Mouse (Mus musculus): Measurements from ENCODE around the gene B3galt1.

B3galt1 gene

GRCm38 (mm10) chr2:68079426-68080360 is 514.0 kb downstream of the B3galt1 start:
- no peak for DNase-seq

GRCm38 (mm10) chr2:68080872-68081280 is 515.2 kb downstream of the B3galt1 start:
- DNase-seq, result no peak

- no peak for DNase-seq
Measured at GRCm38 (mm10) chr2:68084483-68084882, 518.8 kb downstream of the B3galt1 start.

DNA sequence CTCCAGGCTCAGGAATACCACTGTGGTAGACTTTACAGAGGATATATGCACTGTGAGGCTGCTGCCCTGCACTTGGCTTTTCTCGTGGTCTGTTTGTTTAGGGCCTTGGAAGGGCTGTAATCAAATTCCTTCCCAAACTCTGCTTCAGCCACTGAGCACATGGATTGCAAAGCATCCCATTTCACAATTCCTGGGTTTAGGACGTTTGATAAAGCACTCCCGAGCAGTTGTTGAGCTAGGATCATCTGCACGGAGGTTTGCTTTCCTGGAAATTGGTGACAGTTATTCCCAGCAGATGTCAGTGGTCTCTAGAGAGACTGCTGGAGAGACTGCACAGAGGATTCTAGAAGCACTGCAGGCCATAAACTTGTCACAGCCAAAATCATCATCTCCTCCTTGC is 520.4 kb downstream of the B3galt1 start:
- DNase-seq, result no peak

GRCm38 (mm10) chr2:68091559-68091958 is 525.9 kb downstream of the B3galt1 start:
- no peak for DNase-seq

- no peak for DNase-seq
Measured at GRCm38 (mm10) chr2:68104641-68105040, 539.0 kb downstream of the B3galt1 start.

GRCm38 (mm10) chr2:68118076-68118475 is 552.4 kb downstream of the B3galt1 start:
- no peak for DNase-seq

GRCm38 (mm10) chr2:68124751-68125150 is 559.1 kb downstream of the B3galt1 start:
- DNase-seq, result no peak

DNA sequence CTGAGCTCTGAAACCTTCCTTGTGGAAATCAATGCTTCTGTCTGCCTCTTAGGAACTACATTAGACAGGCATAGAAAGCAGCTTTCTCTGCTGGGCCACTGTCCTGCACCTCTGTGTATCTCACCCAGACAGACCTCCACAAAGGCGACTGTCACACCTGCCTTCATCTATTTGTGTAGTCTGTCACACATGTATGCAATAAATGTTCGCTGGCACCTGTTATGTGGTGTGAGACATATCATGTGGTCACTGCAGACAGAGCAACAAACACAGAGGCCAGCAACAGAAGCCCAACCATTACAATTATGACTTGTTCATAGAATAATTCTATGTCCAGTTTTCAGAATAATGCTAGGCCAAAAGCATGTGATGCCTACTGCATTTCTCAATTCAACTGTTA is 575.4 kb downstream of the B3galt1 start:
- DNase-seq, result no peak

- DNase-seq, result no peak
Measured at GRCm38 (mm10) chr2:68143292-68143691, 577.6 kb downstream of the B3galt1 start.

DNA sequence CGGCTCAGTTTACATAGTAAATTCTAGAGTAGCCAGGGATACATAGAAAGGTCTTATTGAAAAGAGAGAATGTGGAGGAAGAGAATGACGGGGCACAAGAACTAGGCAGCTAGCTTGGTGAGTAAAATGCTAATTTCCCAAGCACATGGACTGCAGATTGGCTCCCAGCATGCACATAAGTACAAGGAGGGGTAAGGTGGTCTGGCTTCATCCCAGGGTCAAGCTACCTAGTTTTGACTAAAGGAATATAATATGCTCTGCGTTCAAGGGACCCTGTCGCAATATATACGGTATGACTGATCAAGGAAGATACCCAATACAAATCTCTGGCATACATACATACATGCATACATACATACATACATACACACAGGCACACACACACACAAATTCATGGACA is 594.1 kb downstream of the B3galt1 start:
- no peak for DNase-seq

DNA sequence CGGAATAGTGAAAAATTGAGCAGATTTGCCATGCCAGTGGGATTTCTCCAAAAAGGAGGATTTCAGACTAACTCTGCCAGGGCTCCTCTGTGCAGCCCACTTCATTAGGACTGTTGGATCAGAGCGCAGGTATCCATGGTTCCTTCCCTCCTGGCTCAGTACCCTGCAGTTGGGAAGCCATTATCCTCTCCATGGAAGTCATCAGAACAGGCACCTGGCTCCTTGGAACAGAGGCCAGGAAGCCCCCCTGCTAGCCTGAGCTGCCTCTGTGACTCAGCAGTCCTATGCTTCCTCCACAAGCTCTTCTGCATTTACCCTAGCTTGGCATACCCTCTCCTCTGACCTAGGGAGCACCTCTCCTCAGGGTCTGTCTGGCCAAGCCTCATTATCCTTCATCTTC is 594.9 kb downstream of the B3galt1 start:
- no peak for DNase-seq

GRCm38 (mm10) chr2:68162012-68162411 is 596.3 kb downstream of the B3galt1 start:
- no peak for DNase-seq

DNA sequence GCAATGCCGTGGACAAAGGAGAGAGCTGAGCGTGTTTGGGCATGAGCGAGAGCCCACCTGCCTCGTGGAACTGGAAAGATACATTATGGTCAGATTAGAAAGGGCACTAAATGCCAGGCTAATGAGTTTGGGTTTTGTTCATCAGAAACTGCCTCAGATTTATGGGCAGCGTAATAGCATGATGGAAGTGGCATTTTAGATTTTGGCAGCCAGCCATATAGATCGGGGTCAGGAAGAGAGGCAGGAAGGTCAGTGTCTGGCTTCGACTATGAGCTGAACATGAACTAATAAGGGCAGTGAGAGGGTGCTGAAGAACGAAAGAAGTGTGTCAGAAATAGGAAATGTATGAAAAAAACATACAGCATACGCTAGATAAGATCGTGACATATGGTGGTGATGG is 605.6 kb downstream of the B3galt1 start:
- no peak for DNase-seq
